Mouse (Mus musculus): ENCODE results near the gene Sync. TPM values are rescaled to one million over a fixed set of nuclear protein-coding genes. Genes with fewer than 3 reads are reported as not detected.

The Sync gene
- polyA plus RNA-seq, 1 experiment from 2014 or later = 0.85 TPM

GRCm38 (mm10) chr4:129256450-129257380 lies 30.7 kb upstream of the Sync start:
- ATAC-seq = no peak
- no peak overlapping the region for H3K4me2 ChIP-seq (ENCODE audit: low read length)
- no peaks in the 10 kb centered on the region for H3K27me3 ChIP-seq (ENCODE audit: control insufficient read depth, insufficient read depth, low read depth, low read length)
- no peaks in the 10 kb centered on the region for H3K36me3 ChIP-seq (ENCODE audit: control insufficient read depth, insufficient read depth, low read length)
- 27% methylated on average over 8 of the region's 8 CpGs for WGBS
- H3K27ac ChIP-seq (ENCODE audit: low read length) = no peak overlapping the region
- H3K4me3 ChIP-seq (ENCODE audit: low read depth, low read length) = no peak overlapping the region
- no peaks in the 10 kb centered on the region for H3K9me3 ChIP-seq (replicated peaks; ENCODE audit: control insufficient read depth, low read length, poor library complexity, severe bottlenecking)
- H3K9ac ChIP-seq (ENCODE audit: low read depth, low read length) = no peak overlapping the region
- peaks cover 4% of the 10 kb centered on the region; the same call in 1 of the 2 replicates for H3K4me1 ChIP-seq (ENCODE audit: control insufficient read depth, insufficient read depth, low read length)

DNA sequence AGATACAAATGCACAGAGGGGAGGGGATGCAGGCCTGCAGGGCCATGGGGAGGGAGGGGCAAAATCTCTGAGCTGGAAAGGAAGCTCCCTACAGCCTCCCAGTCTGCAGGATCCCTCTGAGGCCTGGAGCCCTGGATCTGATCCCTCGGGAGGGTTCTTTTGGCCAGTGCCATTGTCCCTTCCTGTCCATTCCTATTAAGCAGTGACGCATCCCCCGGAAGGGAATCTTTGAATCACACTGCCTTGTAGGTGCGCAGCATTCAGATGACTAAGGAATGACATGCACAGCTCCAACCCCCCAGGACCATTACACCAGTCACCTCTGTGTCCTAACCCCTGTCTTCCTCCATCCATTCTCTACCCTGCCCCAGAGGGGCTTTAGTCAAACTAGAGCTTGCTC lies 28.3 kb upstream of the Sync start:
- WGBS = 37% methylated on average over 4 of the region's 4 CpGs
- Histone ChIP-seq H3K4me3 (ENCODE audit: low read depth, low read length) (no peak overlapping the region), H3K4me1 (ENCODE audit: control insufficient read depth, insufficient read depth, low read length) (0 out of 2 replicates have a peak, but pooled peaks cover 3% of the 10 kb centered on the region), H3K36me3 (ENCODE audit: control insufficient read depth, insufficient read depth, low read length) (no peaks in the 10 kb centered on the region), H3K9ac (ENCODE audit: low read depth, low read length) (peak overlapping the region; percentile 17; the same call in 1 of the 2 replicates), H3K27me3 (ENCODE audit: control insufficient read depth, insufficient read depth, low read depth, low read length) (no peaks in the 10 kb centered on the region), H3K27ac (ENCODE audit: low read length) (no peak overlapping the region), H3K4me2 (ENCODE audit: low read length) (no peak overlapping the region), H3K9me3 (replicated peaks; ENCODE audit: control insufficient read depth, low read length, poor library complexity, severe bottlenecking) (no peaks in the 10 kb centered on the region)
- ATAC-seq = no peak

DNA sequence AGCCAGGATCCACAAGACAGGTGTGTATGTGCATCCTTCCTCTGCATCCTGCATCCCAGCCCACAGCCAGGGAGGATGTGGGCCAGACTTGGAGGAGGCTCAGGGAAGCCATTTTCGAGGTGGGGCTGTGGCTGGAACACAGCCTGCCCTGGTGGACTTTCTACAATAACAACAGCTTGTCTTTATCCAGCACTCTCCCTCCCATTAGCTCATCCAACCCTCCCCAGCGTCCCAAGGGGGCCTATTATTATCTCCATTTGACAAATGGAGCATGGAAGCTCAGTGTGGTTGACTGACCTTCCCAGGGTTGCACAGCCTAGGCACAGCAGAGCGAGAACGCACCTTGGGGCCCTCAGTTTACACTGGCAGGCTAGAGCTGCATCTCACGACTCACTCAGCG lies 26.7 kb upstream of the Sync start:
- peak overlapping the region; percentile 26; the same call in 1 of the 2 replicates for H3K9ac ChIP-seq (ENCODE audit: low read depth, low read length)
- 17% methylated on average over 6 of the region's 6 CpGs for WGBS

DNA sequence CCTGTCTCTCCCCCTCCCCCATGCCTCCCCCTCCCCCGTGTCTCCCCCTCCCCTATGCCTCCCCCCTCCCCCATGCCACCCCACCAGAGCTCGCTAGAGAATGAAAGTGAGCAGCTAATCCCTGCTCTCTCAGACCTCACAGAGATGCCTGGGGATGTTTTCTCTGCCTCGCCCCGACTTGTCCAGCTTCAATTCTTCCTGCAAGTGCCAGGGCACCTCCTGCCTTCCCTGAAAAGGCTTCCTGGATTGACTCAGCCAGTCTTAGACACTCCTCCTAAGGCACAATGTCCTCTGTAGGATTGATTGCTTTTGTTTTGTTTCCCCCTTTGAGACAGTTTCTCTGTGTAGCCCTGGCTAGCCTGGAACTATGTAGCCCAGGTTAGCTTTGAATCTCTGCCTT lies 26.2 kb upstream of the Sync start, which contains the start of gene C77080:
Gene C77080 (minus strand): TSS at position 209 of the 400 bp plus-strand sequence.
- Histone ChIP-seq H3K4me2 (ENCODE audit: low read length) (no peak within 1 kb of the TSS), H3K9ac (ENCODE audit: low read depth, low read length) (peak within 1 kb of the TSS; percentile 26; the same call in 1 of the 2 replicates), H3K4me1 (ENCODE audit: control insufficient read depth, insufficient read depth, low read length) (0 out of 2 replicates have a peak, but pooled peaks cover 3% of the 10 kb centered on the region), H3K27ac (ENCODE audit: low read length) (no peak within 1 kb of the TSS), H3K4me3 (ENCODE audit: low read depth, low read length) (no peak within 1 kb of the TSS), H3K9me3 (replicated peaks; ENCODE audit: control insufficient read depth, low read length, poor library complexity, severe bottlenecking) (no peaks in the 10 kb centered on the region), H3K36me3 (ENCODE audit: control insufficient read depth, insufficient read depth, low read length) (no peaks in the 10 kb centered on the region), H3K27me3 (ENCODE audit: control insufficient read depth, insufficient read depth, low read depth, low read length) (no peaks in the 10 kb centered on the region)
- 0% methylated on average over 2 of the region's 4 CpGs for WGBS
- no peak for ATAC-seq

More for the DNA sequence above, 26.7 kb upstream of the Sync start:
- no peak overlapping the region for H3K4me3 ChIP-seq (ENCODE audit: low read depth, low read length)
- ATAC-seq = no peak
- H3K9me3 ChIP-seq (replicated peaks; ENCODE audit: control insufficient read depth, low read length, poor library complexity, severe bottlenecking) = no peaks in the 10 kb centered on the region
- no peak overlapping the region for H3K4me2 ChIP-seq (ENCODE audit: low read length)
- no peaks in the 10 kb centered on the region for H3K36me3 ChIP-seq (ENCODE audit: control insufficient read depth, insufficient read depth, low read length)
- no peak overlapping the region for H3K27ac ChIP-seq (ENCODE audit: low read length)
- H3K4me1 ChIP-seq (ENCODE audit: control insufficient read depth, insufficient read depth, low read length) = 0 out of 2 replicates have a peak, but pooled peaks cover 3% of the 10 kb centered on the region
- H3K27me3 ChIP-seq (ENCODE audit: control insufficient read depth, insufficient read depth, low read depth, low read length) = no peaks in the 10 kb centered on the region

- Histone ChIP-seq H3K4me1 (ENCODE audit: control insufficient read depth, insufficient read depth, low read length) (no peaks in the 10 kb centered on the region), H3K4me2 (ENCODE audit: low read length) (no peak overlapping the region), H3K4me3 (ENCODE audit: low read depth, low read length) (no peak overlapping the region), H3K9ac (ENCODE audit: low read depth, low read length) (no peak overlapping the region), H3K9me3 (replicated peaks; ENCODE audit: control insufficient read depth, low read length, poor library complexity, severe bottlenecking) (no peaks in the 10 kb centered on the region), H3K27ac (ENCODE audit: low read length) (no peak overlapping the region), H3K36me3 (ENCODE audit: control insufficient read depth, insufficient read depth, low read length) (no peaks in the 10 kb centered on the region), H3K27me3 (ENCODE audit: control insufficient read depth, insufficient read depth, low read depth, low read length) (no peaks in the 10 kb centered on the region)
- 43% methylated on average over 19 of the region's 19 CpGs for WGBS
- no peak for ATAC-seq
These were observed 24.0 kb upstream of the Sync start for GRCm38 (mm10) chr4:129263225-129264021.

DNA sequence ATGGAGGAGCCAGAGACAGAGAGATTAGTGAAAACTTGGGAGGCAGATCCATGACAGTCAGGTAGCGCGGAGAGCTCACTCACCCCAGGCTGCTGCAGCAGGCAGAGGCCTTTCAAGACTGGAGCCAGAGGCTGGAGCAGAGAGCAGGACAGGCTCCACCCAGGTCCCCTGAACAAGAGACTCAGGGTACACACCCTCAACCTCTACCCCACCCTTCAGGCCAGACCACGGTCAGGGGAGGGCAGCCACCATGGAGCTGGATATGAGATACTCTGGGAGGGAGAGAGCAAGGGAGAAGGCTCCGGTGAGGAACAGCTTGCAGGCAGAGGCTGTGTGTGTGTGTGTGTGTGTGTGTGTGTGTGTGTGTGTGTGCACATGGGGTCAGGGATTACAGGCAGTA lies 21.2 kb upstream of the Sync start:
- WGBS = 75% methylated on average over 4 of the region's 4 CpGs

GRCm38 (mm10) chr4:129266821-129267220 lies 20.6 kb upstream of the Sync start:
- 55% methylated on average over 5 of the region's 5 CpGs for WGBS
- H3K9ac ChIP-seq (ENCODE audit: low read depth, low read length) = no peak overlapping the region
- no peak for ATAC-seq
- no peak overlapping the region for H3K27ac ChIP-seq (ENCODE audit: low read length)
- no peaks in the 10 kb centered on the region for H3K9me3 ChIP-seq (replicated peaks; ENCODE audit: control insufficient read depth, low read length, poor library complexity, severe bottlenecking)
- H3K4me3 ChIP-seq (ENCODE audit: low read depth, low read length) = no peak overlapping the region
- no peaks in the 10 kb centered on the region for H3K27me3 ChIP-seq (ENCODE audit: control insufficient read depth, insufficient read depth, low read depth, low read length)
- no peaks in the 10 kb centered on the region for H3K4me1 ChIP-seq (ENCODE audit: control insufficient read depth, insufficient read depth, low read length)
- H3K4me2 ChIP-seq (ENCODE audit: low read length) = no peak overlapping the region
- H3K36me3 ChIP-seq (ENCODE audit: control insufficient read depth, insufficient read depth, low read length) = no peaks in the 10 kb centered on the region

More for the DNA sequence above, 21.2 kb upstream of the Sync start:
- H3K36me3 ChIP-seq (ENCODE audit: control insufficient read depth, insufficient read depth, low read length) = no peaks in the 10 kb centered on the region
- H3K27ac ChIP-seq (ENCODE audit: low read length) = no peak overlapping the region
- H3K4me2 ChIP-seq (ENCODE audit: low read length) = no peak overlapping the region
- no peaks in the 10 kb centered on the region for H3K9me3 ChIP-seq (replicated peaks; ENCODE audit: control insufficient read depth, low read length, poor library complexity, severe bottlenecking)
- ATAC-seq = no peak
- no peak overlapping the region for H3K9ac ChIP-seq (ENCODE audit: low read depth, low read length)
- H3K4me1 ChIP-seq (ENCODE audit: control insufficient read depth, insufficient read depth, low read length) = no peaks in the 10 kb centered on the region
- no peaks in the 10 kb centered on the region for H3K27me3 ChIP-seq (ENCODE audit: control insufficient read depth, insufficient read depth, low read depth, low read length)
- H3K4me3 ChIP-seq (ENCODE audit: low read depth, low read length) = no peak overlapping the region

DNA sequence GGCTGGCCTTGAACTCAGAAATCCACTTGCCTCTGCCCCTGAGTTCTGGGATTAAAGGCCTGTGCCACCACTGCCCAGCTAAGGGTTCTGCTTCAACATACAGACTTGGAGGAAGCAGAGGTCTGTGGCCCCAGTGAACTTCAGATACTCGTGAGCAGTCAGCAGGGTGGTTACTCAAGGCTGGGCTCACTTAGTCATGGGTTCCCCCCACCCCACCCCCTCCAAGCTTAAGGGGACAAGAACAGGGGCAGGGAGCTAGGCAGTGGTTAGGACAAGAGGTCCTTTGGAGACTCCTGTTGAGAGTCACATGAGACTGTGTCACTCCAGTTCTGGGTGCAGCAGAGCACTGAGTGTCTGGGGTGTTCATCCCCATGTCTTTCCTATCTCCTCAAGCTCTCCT lies 18.7 kb upstream of the Sync start:
- H3K4me2 ChIP-seq (ENCODE audit: low read length) = no peak overlapping the region
- H3K9ac ChIP-seq (ENCODE audit: low read depth, low read length) = no peak overlapping the region
- no peak for ATAC-seq
- no peak overlapping the region for H3K27ac ChIP-seq (ENCODE audit: low read length)
- no peak overlapping the region for H3K4me3 ChIP-seq (ENCODE audit: low read depth, low read length)
- WGBS = 56% methylated on average over 1 of the region's 1 CpGs
- no peaks in the 10 kb centered on the region for H3K4me1 ChIP-seq (ENCODE audit: control insufficient read depth, insufficient read depth, low read length)
- H3K9me3 ChIP-seq (replicated peaks; ENCODE audit: control insufficient read depth, low read length, poor library complexity, severe bottlenecking) = no peaks in the 10 kb centered on the region
- H3K36me3 ChIP-seq (ENCODE audit: control insufficient read depth, insufficient read depth, low read length) = no peaks in the 10 kb centered on the region
- H3K27me3 ChIP-seq (ENCODE audit: control insufficient read depth, insufficient read depth, low read depth, low read length) = no peaks in the 10 kb centered on the region

All from midbrain, embryonic 16.5 days (tissue).